Mouse (Mus musculus): ENCODE measurements around the gene Slc11a2. TPM values are rescaled to one million over a fixed set of nuclear protein-coding genes. Genes with fewer than 3 reads are reported as not detected.
"Not testable (repeated sequence)": the region's sequence is repeated elsewhere in the genome, so short reads cannot be mapped to it uniquely, and the experiment has no call there.

Slc11a2 gene
- polyA plus RNA-seq, 1 experiment from 2014 or later = 28.1 TPM

DNA sequence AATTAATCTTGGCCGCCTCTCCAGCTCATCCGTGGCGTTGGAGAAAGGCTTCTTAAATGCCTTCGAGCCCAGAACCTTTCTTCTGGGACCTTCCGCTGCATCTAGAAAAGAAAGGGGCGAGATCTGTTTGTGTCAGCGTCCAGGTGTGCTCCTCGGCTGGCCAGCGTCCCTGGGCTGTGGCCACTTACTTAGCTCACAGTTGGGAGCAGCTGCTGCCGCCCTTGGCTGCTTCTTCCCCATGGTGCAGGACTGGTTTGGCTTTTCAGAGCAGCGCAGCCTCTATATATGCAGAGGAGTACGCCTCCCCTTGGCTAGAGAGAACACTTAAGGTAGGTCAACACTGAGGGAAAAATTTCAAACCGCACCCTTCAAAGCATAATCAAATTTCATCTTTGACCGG, 956 bp downstream of the Slc11a2 start:
- no peaks in the 10 kb centered on the region for H3K27me3 ChIP-seq (ENCODE audit: insufficient read depth, low read length)
- peak overlapping the region; percentile 63 for H3K27ac ChIP-seq
- no peak overlapping the region for H3K9ac ChIP-seq (ENCODE audit: low read depth, low read length)
- no peak for ATAC-seq (replicated peaks; ENCODE audit: low FRiP score, low read depth)
- WGBS = 4% methylated on average over 14 of the region's 14 CpGs
- no peaks in the 10 kb centered on the region for H3K36me3 ChIP-seq (ENCODE audit: insufficient read depth, low read length)
- peak; percentile 23; the same call in 1 of the 2 replicates for TF ChIP-seq CTCF (IDR thresholded peaks at IDR 0.05; ENCODE audit: low read depth)
- DNase-seq (ENCODE audit: low spot score) = peak; percentile 58
- H3K4me1 ChIP-seq (replicated peaks; ENCODE audit: insufficient read depth, low read length) = peaks cover 17% of the 10 kb centered on the region; the same call in 1 of the 2 replicates
- peak overlapping the region; percentile 86 for H3K4me3 ChIP-seq (replicated peaks; ENCODE audit: low read depth, low read length)
- H3K4me2 ChIP-seq (ENCODE audit: low read length) = peak overlapping the region; percentile 96
- H3K9me3 ChIP-seq (replicated peaks; ENCODE audit: low read length) = no peaks in the 10 kb centered on the region

DNA sequence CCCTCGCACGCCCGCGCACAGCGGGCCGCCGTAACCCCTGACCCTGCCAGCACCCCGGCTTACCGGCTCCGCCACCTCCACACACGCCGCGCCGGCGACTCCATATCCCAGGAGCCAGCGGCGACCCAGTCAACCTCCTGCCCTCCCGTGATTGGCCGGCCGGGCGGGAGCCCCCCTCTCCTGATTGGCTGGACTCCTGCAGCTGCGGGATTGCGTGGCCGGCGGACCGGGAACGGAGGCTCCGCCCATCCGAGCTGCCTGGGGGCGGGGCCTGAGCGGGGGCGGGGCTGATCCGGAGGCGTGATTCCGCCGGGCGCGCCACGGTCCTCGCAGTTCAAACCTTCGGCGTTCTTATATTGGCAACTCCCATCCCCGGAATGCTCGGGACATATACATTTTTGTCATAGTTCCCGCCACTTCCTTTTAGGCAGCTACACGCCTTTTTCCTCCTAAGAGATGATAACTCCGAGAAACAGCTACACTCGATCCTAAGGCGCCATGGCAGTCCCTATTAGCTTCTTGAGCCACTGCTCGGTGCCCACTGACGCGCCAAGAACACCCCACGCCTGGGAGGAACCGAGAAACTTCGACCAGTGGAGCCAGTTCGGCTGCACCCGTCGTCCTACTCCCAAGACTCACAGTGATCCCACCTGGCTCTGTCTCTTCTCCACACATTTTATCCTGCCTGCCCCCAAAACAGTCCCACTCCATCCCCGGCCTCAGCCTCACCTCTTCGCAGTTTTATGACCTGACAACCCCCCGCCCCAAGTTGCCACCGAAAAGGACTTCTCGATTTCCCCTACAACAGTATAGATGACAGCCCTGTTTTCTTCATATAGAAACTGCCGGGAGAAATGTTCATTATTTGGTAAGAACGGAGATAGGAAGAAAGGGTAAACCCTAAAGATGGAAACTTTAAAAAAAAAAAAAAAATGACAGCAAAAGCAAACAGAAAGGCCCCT, 1.7 kb downstream of the Slc11a2 start:
- Histone ChIP-seq H3K27ac (peak overlapping the region; percentile 72), H3K9ac (ENCODE audit: low read depth, low read length) (peak overlapping the region; percentile 88)
- ATAC-seq (replicated peaks; ENCODE audit: low FRiP score, low read depth) = peak; percentile 94

DNA sequence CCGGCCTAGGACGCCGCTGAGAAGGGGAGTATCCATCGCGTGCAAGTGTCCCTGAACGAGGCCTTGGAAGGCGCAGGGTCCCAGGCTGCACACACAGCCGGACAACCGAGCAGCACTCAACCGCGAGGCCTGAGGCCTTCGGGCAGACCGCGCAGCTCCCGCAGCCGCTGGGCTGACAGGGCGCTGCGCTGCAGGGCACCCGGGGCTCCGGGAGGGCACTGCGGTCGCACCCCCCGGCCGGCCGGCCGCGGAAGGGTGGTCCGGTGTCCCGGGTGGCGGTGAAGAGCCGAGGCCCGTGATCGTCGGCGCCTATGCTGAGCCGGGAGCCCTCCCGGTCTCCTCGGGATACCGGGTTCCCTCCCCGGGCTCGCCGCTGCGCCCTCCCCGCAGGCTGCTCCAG, 2.4 kb downstream of the Slc11a2 start:
- H3K9me3 ChIP-seq (replicated peaks; ENCODE audit: low read length) = no peaks in the 10 kb centered on the region
- peaks cover 20% of the 10 kb centered on the region; the same call in 1 of the 2 replicates for H3K4me1 ChIP-seq (replicated peaks; ENCODE audit: insufficient read depth, low read length)
- H3K27ac ChIP-seq = peak overlapping the region; percentile 72
- no peaks in the 10 kb centered on the region for H3K27me3 ChIP-seq (ENCODE audit: insufficient read depth, low read length)
- H3K36me3 ChIP-seq (ENCODE audit: insufficient read depth, low read length) = no peaks in the 10 kb centered on the region
- H3K4me2 ChIP-seq (ENCODE audit: low read length) = peak overlapping the region; percentile 96
- DNase-seq (ENCODE audit: low spot score) (no peak), ATAC-seq (replicated peaks; ENCODE audit: low FRiP score, low read depth) (peak; percentile 48)
- peak overlapping the region; percentile 88 for H3K9ac ChIP-seq (ENCODE audit: low read depth, low read length)
- 3% methylated on average over 37 of the region's 44 CpGs for WGBS
- TF ChIP-seq CTCF (IDR thresholded peaks at IDR 0.05; ENCODE audit: low read depth) = no peak
- H3K4me3 ChIP-seq (replicated peaks; ENCODE audit: low read depth, low read length) = peak overlapping the region; percentile 86

More for the DNA sequence above, 1.7 kb downstream of the Slc11a2 start:
- H3K36me3 ChIP-seq (ENCODE audit: insufficient read depth, low read length) = no peaks in the 10 kb centered on the region
- TF ChIP-seq CTCF (IDR thresholded peaks at IDR 0.05; ENCODE audit: low read depth) = no peak
- H3K27me3 ChIP-seq (ENCODE audit: insufficient read depth, low read length) = no peaks in the 10 kb centered on the region
- WGBS = 1% methylated on average over 57 of the region's 65 CpGs
- H3K4me3 ChIP-seq (replicated peaks; ENCODE audit: low read depth, low read length) = peak overlapping the region; percentile 86
- peak overlapping the region; percentile 96 for H3K4me2 ChIP-seq (ENCODE audit: low read length)
- peaks cover 17% of the 10 kb centered on the region; the same call in 1 of the 2 replicates for H3K4me1 ChIP-seq (replicated peaks; ENCODE audit: insufficient read depth, low read length)
- DNase-seq (ENCODE audit: low spot score) = peak; percentile 98
- no peaks in the 10 kb centered on the region for H3K9me3 ChIP-seq (replicated peaks; ENCODE audit: low read length)

DNA sequence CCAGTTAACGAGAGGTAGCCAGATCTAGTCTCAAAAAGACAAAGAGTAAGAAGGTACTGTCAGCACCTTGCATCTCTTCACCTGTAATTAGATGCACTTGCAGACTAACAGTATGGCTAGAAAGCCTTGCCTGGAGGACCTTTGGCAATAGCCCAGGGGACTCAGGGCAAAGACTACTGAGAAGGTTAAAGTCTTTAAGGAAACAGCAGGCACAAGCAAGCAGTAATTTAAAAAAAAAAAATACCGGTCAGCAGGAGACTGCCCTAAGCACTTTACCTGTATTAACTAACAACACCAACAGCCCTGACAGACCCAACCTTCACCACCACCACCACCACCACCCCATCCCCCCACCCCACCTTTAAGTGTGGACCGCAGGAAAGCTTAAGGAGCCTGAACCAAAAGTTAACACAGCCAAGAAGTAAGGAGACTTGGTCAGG, 3.1 kb downstream of the Slc11a2 start, which contains the start of gene Gm5475:
Gm5475 (plus strand) TSS at position 390 of the 440 bp plus-strand sequence.
- Histone ChIP-seq H3K4me3 (replicated peaks; ENCODE audit: low read depth, low read length) (peak within 1 kb of the TSS; percentile 86), H3K4me2 (ENCODE audit: low read length) (peak within 1 kb of the TSS; percentile 96), H3K9ac (ENCODE audit: low read depth, low read length) (peak within 1 kb of the TSS; percentile 88), H3K4me1 (replicated peaks; ENCODE audit: insufficient read depth, low read length) (peaks cover 20% of the 10 kb centered on the region; the same call in 1 of the 2 replicates), H3K27ac (peak within 1 kb of the TSS; percentile 72)
- DNase-seq (ENCODE audit: low spot score); ATAC-seq (replicated peaks; ENCODE audit: low FRiP score, low read depth); H3K27me3 ChIP-seq (ENCODE audit: insufficient read depth, low read length); H3K36me3 ChIP-seq (ENCODE audit: insufficient read depth, low read length); H3K9me3 ChIP-seq (replicated peaks; ENCODE audit: low read length): not testable (repeated sequence)
- 27% methylated on average over 3 of the region's 3 CpGs for WGBS

DNA sequence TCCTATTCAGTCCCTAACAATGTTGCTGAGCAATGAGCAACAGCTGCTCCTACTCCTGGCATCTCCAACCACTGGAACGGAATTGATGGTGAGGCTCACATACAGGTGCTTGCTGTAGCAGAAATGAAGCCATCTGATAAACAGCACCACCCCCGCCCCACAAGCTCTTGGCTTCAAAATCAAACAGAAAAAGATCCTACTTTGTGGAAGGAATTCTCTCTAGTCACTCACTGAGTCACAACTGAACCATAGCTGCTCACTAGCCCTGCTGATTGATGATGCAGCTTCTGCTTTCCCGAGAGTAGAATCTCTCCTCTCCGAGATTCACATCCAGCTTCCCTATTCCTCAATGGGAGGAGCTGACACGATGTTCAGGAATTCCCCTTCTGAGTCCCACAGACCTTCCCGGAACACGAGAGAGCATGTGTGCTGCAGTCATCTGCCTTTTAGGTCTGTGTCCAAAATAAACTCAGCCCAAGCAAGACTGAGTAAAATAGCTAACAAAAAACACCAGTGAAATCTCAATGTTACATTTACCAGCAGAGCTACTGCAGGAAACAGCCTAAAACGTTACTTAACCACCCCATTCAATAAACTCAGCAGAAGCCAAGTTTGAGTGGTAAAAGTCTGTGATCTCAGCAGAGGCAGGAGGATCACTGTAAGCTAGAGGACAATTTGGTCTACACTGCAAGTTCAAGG, 3.7 kb downstream of the Slc11a2 start:
- H3K4me1 ChIP-seq (replicated peaks; ENCODE audit: insufficient read depth, low read length) = peaks cover 20% of the 10 kb centered on the region; the same call in 1 of the 2 replicates
- ATAC-seq (replicated peaks; ENCODE audit: low FRiP score, low read depth) (no peak), DNase-seq (ENCODE audit: low spot score) (peak; percentile 59)
- no peaks in the 10 kb centered on the region for H3K27me3 ChIP-seq (ENCODE audit: insufficient read depth, low read length)
- peak overlapping the region; percentile 70 for H3K27ac ChIP-seq
- H3K9me3 ChIP-seq (replicated peaks; ENCODE audit: low read length) = no peaks in the 10 kb centered on the region
- no peaks in the 10 kb centered on the region for H3K36me3 ChIP-seq (ENCODE audit: insufficient read depth, low read length)
- TF ChIP-seq CTCF (IDR thresholded peaks at IDR 0.05; ENCODE audit: low read depth) = no peak
- peak overlapping the region; percentile 96 for H3K4me2 ChIP-seq (ENCODE audit: low read length)
- peak overlapping the region; percentile 24; the same call in 1 of the 2 replicates for H3K9ac ChIP-seq (ENCODE audit: low read depth, low read length)
- H3K4me3 ChIP-seq (replicated peaks; ENCODE audit: low read depth, low read length) = peak overlapping the region; percentile 9; the same call in 1 of the 2 replicates
- 15% methylated on average over 8 of the region's 8 CpGs for WGBS

All from kidney, postnatal 0 days (tissue).